Mouse (Mus musculus) forebrain, embryonic 10.5 days (tissue): ENCODE data around the gene Slc44a1. TPM values are rescaled to one million over a fixed set of nuclear protein-coding genes. Genes with fewer than 3 reads are reported as not detected.

Experiments used
- DNase-seq: peaks from one replicate; pipeline ENCODE4 v3.0.0-alpha.2; 2017; ENCODE audit warnings: low spot score; ENCODE audit errors: extremely low spot score
- H3K27ac ChIP-seq: fragments of 300-500 bp; sonication (generic); 2 replicates; pipeline ENCODE4 v1.5.1; 2016; ENCODE audit warnings: mild to moderate bottlenecking
- H3K27me3 ChIP-seq: fragments of 300-500 bp; sonication (generic); 2 replicates; pipeline ENCODE4 v1.6.1; 2016; ENCODE audit warnings: mild to moderate bottlenecking; ENCODE audit not compliant: poor library complexity, severe bottlenecking
- H3K36me3 ChIP-seq: fragments of 300-500 bp; sonication (generic); replicated peaks from 2 replicates; pipeline ENCODE4 v1.6.1; 2016; ENCODE audit warnings: mild to moderate bottlenecking, moderate library complexity
- H3K4me1 ChIP-seq: fragments of 300-500 bp; sonication (generic); 2 replicates; pipeline ENCODE4 v1.6.1; 2016
- H3K4me3 ChIP-seq: fragments of 300-500 bp; sonication (generic); 2 replicates; pipeline ENCODE4 v1.5.1; 2016; ENCODE audit warnings: mild to moderate bottlenecking, moderate library complexity
- H3K9me3 ChIP-seq: fragments of 300-500 bp; sonication (generic); 2 replicates; pipeline ENCODE4 v1.6.1; 2016; ENCODE audit warnings: mild to moderate bottlenecking, moderate library complexity
- WGBS: fragments of 180-500 bp; shearing (Covaris S2); methylation state at CpG from one replicate; pipeline ENCODE4 v1.1.7; 2016; 5-methylcytosine and 5-hydroxymethylcytosine counted together
- polyA plus RNA-seq: library from polyadenylated mRNA; unstranded; fragments of >200 nt; fragmentation: Nextera tagmentation; extraction: Ambion mirVana; gene quantifications from 2 replicates; pipeline ENCODE4 v1.2.1, GENCODE M21; 2016

The Slc44a1 gene
- polyA plus RNA-seq, 1 experiment from 2014 or later = 9.9 TPM

DNA sequence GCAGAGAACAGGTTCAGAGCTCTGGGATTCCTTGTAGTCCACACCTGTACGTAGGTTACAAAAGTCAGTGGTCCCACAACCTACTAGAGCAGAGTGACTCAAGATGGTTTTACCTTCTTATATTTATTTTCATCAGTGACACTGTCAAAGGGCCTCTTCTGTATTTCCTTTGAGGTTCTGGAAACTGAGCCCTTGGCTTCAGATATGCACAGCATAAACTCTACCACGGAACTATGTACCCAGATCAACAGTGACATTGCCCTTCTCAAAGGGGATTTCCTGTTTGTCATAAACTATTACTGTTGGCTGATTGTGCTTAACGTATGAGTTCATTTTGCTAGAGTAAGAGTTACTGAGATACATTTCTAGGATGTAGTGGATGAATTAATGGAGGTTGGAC lies 18.3 kb downstream of the Slc44a1 start:
- Histone ChIP-seq H3K4me1 (peaks cover under 1% of the 10 kb centered on the region), H3K27me3 (no peaks in the 10 kb centered on the region), H3K4me3 (no peak overlapping the region), H3K27ac (no peak overlapping the region), H3K36me3 (no peaks in the 10 kb centered on the region), H3K9me3 (no peaks in the 10 kb centered on the region)
- DNase-seq = no peak
- WGBS = 89% methylated on average over 3 of the region's 3 CpGs

DNA sequence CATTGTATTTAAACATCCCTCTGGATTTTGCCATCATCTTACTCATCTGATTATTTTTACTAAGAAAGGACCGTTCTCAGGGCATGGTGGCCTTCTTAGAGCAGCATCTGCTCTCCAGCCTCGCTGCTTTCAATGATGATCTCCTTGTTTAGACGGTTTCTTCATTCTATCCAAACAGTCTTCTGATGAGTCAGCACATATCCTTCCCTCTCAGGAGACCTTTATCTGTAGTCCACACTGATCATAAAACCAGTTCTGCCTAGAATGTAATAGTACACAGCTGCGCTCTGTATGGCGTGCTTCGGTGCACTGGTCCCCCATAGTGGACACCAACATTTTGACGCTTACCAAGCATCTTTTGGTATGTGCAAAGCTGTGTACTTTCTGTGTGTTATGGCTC lies 19.5 kb downstream of the Slc44a1 start:
- H3K27ac ChIP-seq = no peak overlapping the region
- WGBS = 95% methylated on average over 7 of the region's 7 CpGs
- DNase-seq = no peak

DNA sequence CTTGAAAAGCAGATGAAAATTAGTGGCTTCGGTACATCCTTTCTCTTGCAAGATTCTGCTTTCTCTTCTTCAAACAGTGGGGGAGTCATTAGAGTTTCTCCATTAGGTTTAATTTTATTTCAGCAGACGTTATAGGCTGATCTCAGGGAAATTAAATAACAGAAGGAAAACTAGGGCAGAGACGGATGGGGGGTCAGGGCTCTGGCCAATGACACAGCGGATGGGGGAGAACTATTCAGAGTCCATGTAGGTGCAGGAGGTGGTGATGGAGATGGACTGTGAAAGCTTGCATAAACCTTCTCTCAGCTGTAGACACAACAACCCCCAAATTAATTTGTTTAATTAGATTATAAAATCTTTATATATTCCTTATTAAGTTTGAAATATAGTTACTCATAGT lies 20.8 kb downstream of the Slc44a1 start:
- Histone ChIP-seq H3K27ac (no peak overlapping the region), H3K9me3 (no peaks in the 10 kb centered on the region), H3K36me3 (no peaks in the 10 kb centered on the region), H3K4me3 (no peak overlapping the region), H3K27me3 (no peaks in the 10 kb centered on the region), H3K4me1 (no peaks in the 10 kb centered on the region)
- DNase-seq = no peak
- WGBS = 90% methylated on average over 4 of the region's 4 CpGs

More for the DNA sequence above, 19.5 kb downstream of the Slc44a1 start:
- H3K9me3 ChIP-seq = no peaks in the 10 kb centered on the region
- H3K27me3 ChIP-seq = no peaks in the 10 kb centered on the region
- H3K4me1 ChIP-seq = no peaks in the 10 kb centered on the region
- H3K4me3 ChIP-seq = no peak overlapping the region
- H3K36me3 ChIP-seq = no peaks in the 10 kb centered on the region

- Histone ChIP-seq H3K36me3 (no peaks in the 10 kb centered on the region), H3K27me3 (no peaks in the 10 kb centered on the region), H3K9me3 (no peaks in the 10 kb centered on the region), H3K27ac (no peak overlapping the region), H3K4me1 (no peaks in the 10 kb centered on the region), H3K4me3 (no peak overlapping the region)
- 90% methylated on average over 5 of the region's 5 CpGs for WGBS
- no peak for DNase-seq
Measured at GRCm38 (mm10) chr4:53462069-53462468, 21.9 kb downstream of the Slc44a1 start.

DNA sequence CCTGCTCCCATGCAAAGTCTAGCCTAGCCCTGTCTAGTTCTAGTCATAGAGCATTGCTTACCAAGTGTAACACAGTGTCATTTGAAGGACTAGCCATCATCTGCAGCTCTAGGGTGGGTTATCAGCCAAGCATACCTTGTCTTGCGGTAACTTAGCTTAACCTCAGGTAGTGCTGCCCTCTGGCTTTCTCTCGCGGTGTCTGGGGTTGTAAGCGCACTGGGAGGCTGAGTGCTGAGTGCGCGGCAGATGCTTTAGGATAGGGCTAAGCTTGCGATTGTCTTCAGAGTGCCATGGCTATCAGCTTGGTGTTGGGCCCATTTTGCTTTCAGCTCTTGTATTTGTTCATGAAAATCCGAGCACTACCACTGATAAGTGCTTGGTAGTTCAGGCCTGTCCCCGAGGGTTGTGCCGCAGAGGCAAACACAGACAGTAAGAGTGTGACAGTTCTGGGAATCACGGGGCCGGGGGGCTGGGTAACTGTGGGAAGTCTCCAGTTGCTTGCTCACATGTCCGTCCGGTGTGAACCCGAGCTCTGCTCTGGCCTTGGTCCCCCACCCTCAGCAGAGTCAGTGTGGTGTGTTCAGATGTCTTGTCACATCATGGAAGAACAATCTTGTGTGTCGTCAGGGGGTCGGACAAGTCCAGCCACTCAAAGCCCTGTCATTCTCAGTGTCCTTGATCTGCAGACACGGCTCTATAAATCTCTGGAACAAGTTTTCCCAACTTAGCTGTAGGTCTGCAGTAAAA lies 22.5 kb downstream of the Slc44a1 start:
- Histone ChIP-seq H3K27me3 (no peaks in the 10 kb centered on the region), H3K27ac (no peak overlapping the region), H3K36me3 (no peaks in the 10 kb centered on the region), H3K4me3 (no peak overlapping the region), H3K4me1 (no peaks in the 10 kb centered on the region), H3K9me3 (no peaks in the 10 kb centered on the region)
- DNase-seq = no peak
- WGBS = 91% methylated on average over 18 of the region's 18 CpGs

- no peak for DNase-seq
- WGBS = 81% methylated on average over 1 of the region's 1 CpGs
- no peaks in the 10 kb centered on the region for H3K27me3 ChIP-seq
- H3K36me3 ChIP-seq = no peaks in the 10 kb centered on the region
- H3K4me3 ChIP-seq = no peak overlapping the region
- H3K27ac ChIP-seq = no peak overlapping the region
- H3K4me1 ChIP-seq = no peaks in the 10 kb centered on the region
- H3K9me3 ChIP-seq = no peaks in the 10 kb centered on the region
Measured at GRCm38 (mm10) chr4:53465887-53466286, 25.7 kb downstream of the Slc44a1 start.

GRCm38 (mm10) chr4:53469007-53469406 lies 28.8 kb downstream of the Slc44a1 start:
- 88% methylated on average over 6 of the region's 6 CpGs for WGBS
- H3K27me3 ChIP-seq = no peaks in the 10 kb centered on the region
- no peak overlapping the region for H3K27ac ChIP-seq
- no peak for DNase-seq
- no peaks in the 10 kb centered on the region for H3K9me3 ChIP-seq
- no peaks in the 10 kb centered on the region for H3K36me3 ChIP-seq
- no peak overlapping the region for H3K4me3 ChIP-seq
- peaks cover 5% of the 10 kb centered on the region for H3K4me1 ChIP-seq

GRCm38 (mm10) chr4:53474109-53474508 lies 33.9 kb downstream of the Slc44a1 start:
- no peak for DNase-seq
- Histone ChIP-seq H3K4me1 (peaks cover 14% of the 10 kb centered on the region), H3K27ac (no peak overlapping the region), H3K27me3 (no peaks in the 10 kb centered on the region), H3K36me3 (no peaks in the 10 kb centered on the region), H3K4me3 (no peak overlapping the region), H3K9me3 (no peaks in the 10 kb centered on the region)

GRCm38 (mm10) chr4:53475230-53475952 lies 35.2 kb downstream of the Slc44a1 start:
- DNase-seq = no peak
- Histone ChIP-seq H3K9me3 (no peaks in the 10 kb centered on the region), H3K27ac (no peak overlapping the region), H3K36me3 (no peaks in the 10 kb centered on the region), H3K27me3 (no peaks in the 10 kb centered on the region), H3K4me3 (no peak overlapping the region), H3K4me1 (peaks cover 14% of the 10 kb centered on the region)
- WGBS = 91% methylated on average over 20 of the region's 20 CpGs

DNA sequence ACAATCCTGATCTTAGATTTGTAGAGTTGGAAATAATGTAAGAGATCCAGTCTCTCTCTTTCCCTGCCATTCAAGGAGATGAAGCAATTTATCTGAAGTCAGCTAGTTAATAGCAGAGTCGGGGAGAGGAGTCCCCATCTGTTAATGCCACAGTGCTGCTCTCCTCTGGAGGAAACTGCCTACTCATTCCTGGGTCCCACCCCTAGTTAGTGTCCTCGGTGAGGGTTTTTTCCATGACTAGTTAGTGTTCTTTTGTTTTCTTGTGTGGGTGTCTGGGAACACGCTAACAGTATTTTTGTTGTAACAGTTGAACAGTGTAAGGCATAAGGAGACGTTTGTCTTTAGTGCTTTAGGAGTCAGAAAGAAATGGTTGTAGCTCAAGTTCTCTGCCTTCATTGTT lies 38.4 kb downstream of the Slc44a1 start:
- Histone ChIP-seq H3K9me3 (no peaks in the 10 kb centered on the region), H3K4me3 (no peak overlapping the region), H3K36me3 (no peaks in the 10 kb centered on the region), H3K27me3 (no peaks in the 10 kb centered on the region), H3K4me1 (peaks cover 13% of the 10 kb centered on the region), H3K27ac (no peak overlapping the region)
- 88% methylated on average over 4 of the region's 4 CpGs for WGBS
- no peak for DNase-seq

GRCm38 (mm10) chr4:53487216-53488188 lies 47.3 kb downstream of the Slc44a1 start:
- WGBS = 82% methylated on average over 12 of the region's 12 CpGs
- no peaks in the 10 kb centered on the region for H3K9me3 ChIP-seq
- no peak for DNase-seq
- H3K27ac ChIP-seq = no peak overlapping the region
- H3K4me3 ChIP-seq = no peak overlapping the region
- peaks cover 8% of the 10 kb centered on the region for H3K4me1 ChIP-seq
- H3K27me3 ChIP-seq = no peaks in the 10 kb centered on the region
- no peaks in the 10 kb centered on the region for H3K36me3 ChIP-seq

- no peaks in the 10 kb centered on the region for H3K27me3 ChIP-seq
- DNase-seq = no peak
- WGBS = 96% methylated on average over 5 of the region's 5 CpGs
- H3K27ac ChIP-seq = no peak overlapping the region
- H3K4me3 ChIP-seq = no peak overlapping the region
- H3K9me3 ChIP-seq = no peaks in the 10 kb centered on the region
- H3K4me1 ChIP-seq = peaks cover 8% of the 10 kb centered on the region
- H3K36me3 ChIP-seq = no peaks in the 10 kb centered on the region
Measured at GRCm38 (mm10) chr4:53488803-53489202, 48.6 kb downstream of the Slc44a1 start.
